Mouse (Mus musculus): ENCODE data around the gene Zfp335.
"Not testable (repeated sequence)": the region's sequence is repeated elsewhere in the genome, so short reads cannot be mapped to it uniquely, and the experiment has no call there.

DNA sequence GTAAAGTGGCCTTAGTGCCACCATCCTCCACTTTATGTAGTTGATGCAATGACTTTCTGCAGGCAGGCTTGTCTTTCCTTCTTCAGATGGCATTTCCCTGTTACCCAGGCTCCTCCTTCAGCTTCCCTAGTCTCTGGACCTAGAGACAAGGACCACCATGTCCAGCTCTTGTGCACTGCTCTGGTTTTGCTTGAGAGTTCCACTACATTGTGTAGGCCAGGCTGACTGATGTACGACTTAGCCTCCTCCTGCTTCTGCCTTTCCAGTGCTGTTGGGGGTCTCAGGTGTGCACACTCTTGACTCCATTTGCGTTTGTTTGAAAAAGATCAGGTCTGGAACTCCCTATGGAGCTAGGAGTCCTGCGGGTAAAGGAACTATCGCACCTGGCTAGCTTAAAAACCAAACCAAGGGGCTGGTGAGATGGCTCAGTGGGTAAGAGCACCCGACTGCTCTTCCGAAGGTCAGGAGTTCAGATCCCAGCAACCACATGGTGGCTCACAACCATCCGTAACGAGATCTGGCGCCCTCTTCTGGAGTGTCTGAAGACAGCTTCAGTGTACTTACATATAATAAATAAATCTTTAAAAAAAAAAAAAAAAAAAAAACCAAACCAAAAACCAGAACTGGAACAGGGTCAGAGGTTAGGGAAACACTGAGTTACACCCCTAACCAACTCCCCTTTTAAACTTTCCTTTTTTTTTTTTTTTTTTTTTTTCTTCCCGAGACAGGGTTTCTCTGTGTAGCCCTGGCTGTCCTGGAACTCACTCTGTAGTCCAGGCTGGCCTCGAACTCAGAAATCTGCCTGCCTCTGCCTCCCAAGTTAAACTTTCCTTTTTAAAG is 34.0 kb downstream of the Zfp335 start:
- not testable (repeated sequence) for TF ChIP-seq CTCF (IDR thresholded peaks at IDR 0.05; ENCODE audit: low read depth, low read length); POLR2A (IDR thresholded peaks at IDR 0.05; ENCODE audit: extremely low read depth, insufficient read depth, low read length)

Data from liver, adult 2 months (tissue).